Mouse (Mus musculus): ENCODE measurements around the gene Irx6.

DNA sequence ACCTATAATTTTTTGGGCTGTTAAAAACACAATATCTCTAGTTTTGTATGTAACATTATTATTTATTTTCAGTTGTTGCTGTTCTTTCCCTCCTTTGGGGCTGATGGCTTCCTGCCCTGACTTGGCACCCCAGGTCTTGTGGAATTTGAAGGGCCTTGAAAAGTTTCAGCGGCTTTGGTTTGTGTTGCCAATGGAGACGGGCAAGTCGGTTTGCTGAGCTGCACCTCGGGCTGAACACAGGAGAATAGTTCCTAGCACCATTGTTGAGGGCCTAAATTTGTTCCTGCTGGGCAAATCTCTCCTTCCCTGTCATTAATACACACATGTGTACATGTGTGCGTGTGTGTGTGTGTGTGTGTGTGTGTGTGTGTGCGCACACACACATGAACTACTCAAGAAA lies 49.2 kb downstream of the Irx6 start:
- TF ChIP-seq CTCF (IDR thresholded peaks at IDR 0.05; ENCODE audit: insufficient read depth, low read length) (no peak), POLR2A (IDR thresholded peaks at IDR 0.05; ENCODE audit: borderline replicate concordance, extremely low read depth, low read depth, low read length) (no peak)

All from lung, adult 2 months (tissue).